Mouse (Mus musculus) olfactory bulb, adult 2 months (tissue): ENCODE data around the gene Neurl1a.

Source experiments
- CTCF ChIP-seq: fragments of 200-500 bp; IDR thresholded peaks from 2 replicates; pipeline ENCODE4 v1.5.1; 2012; ENCODE audit warnings: low read depth, mild to moderate bottlenecking, low read length, moderate library complexity; ENCODE audit not compliant: insufficient read depth
- POLR2A ChIP-seq: fragments of 200-500 bp; IDR thresholded peaks from 2 replicates; pipeline ENCODE4 v1.6.1; 2012; ENCODE audit warnings: mild to moderate bottlenecking, low read depth, low read length, moderate library complexity; ENCODE audit not compliant: insufficient read depth

DNA sequence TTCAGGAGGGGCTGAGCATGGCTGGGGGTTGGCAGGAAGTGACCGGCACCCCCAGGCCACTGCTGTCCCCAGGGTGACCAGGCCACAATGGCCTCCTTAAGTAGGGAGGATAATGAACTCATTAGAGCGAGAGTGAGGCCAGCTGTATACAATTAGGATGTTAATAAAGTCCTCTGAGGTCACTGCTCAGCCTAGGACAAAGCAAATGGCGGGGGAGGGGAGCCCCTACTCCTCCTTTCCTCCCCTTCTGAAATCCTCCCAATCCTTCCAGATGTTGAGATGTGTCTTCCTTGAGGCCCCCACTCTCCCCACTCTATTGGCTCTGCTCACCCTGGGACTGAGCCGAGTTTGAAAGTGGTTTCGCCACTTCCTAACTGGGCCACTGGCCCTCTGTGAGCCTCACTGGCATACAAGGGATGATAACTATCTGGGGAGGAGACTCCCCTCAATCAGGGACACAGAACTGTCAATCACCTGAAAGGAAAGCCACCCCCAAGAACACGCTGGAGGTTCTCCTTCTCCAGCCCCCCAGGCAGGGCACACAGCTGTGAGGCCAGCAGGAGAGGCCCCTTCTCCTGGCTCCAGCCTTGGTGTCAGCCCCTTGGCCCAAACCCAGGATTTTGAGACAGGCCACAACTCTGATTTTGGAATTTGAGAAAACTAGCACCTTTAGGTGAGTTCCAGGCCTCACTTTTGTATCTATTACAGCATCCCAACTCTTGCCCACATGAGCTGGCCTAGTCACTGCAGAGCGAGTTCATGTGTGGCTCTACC lies 112.9 kb downstream of the Neurl1a start:
- TF ChIP-seq CTCF (no peak), POLR2A (no peak)
